Mouse (Mus musculus): ENCODE data around the gene Nfib.
A peak's percentile ranks its signal among the peaks of the same experiment; 100 is the strongest.

The Nfib gene

GRCm38 (mm10) chr4:82540466-82540990 is 165.0 kb downstream of the Nfib start:
- no peak for DNase-seq (ENCODE audit: low spot score)

- no peak for DNase-seq (ENCODE audit: low spot score)
These were observed 165.5 kb downstream of the Nfib start for GRCm38 (mm10) chr4:82540048-82540410.

- no peak for DNase-seq (ENCODE audit: low spot score)
These were observed 166.0 kb downstream of the Nfib start for GRCm38 (mm10) chr4:82539406-82540047.

GRCm38 (mm10) chr4:82538815-82539214 is 166.7 kb downstream of the Nfib start:
- DNase-seq (ENCODE audit: low spot score), result no peak

- DNase-seq (ENCODE audit: low spot score), result peak; percentile 40
These were observed 167.3 kb downstream of the Nfib start for GRCm38 (mm10) chr4:82538069-82538811.

GRCm38 (mm10) chr4:82537279-82537967 is 168.1 kb downstream of the Nfib start:
- peak; percentile 28 for DNase-seq (ENCODE audit: low spot score)

GRCm38 (mm10) chr4:82536435-82537278 is 168.9 kb downstream of the Nfib start:
- DNase-seq (ENCODE audit: low spot score), result no peak

GRCm38 (mm10) chr4:82535606-82536434 is 169.7 kb downstream of the Nfib start:
- DNase-seq (ENCODE audit: low spot score), result no peak

- no peak for DNase-seq (ENCODE audit: low spot score)
These were observed 172.3 kb downstream of the Nfib start for GRCm38 (mm10) chr4:82533231-82533630.

GRCm38 (mm10) chr4:82532443-82533191 is 172.9 kb downstream of the Nfib start:
- no peak for DNase-seq (ENCODE audit: low spot score)

GRCm38 (mm10) chr4:82531977-82532376 is 173.6 kb downstream of the Nfib start:
- DNase-seq (ENCODE audit: low spot score), result no peak

- DNase-seq (ENCODE audit: low spot score), result peak; percentile 51
These were observed 174.6 kb downstream of the Nfib start for GRCm38 (mm10) chr4:82530875-82531353.

GRCm38 (mm10) chr4:82528978-82529377 is 176.6 kb downstream of the Nfib start:
- DNase-seq (ENCODE audit: low spot score), result no peak

- no peak for DNase-seq (ENCODE audit: low spot score)
These were observed 185.6 kb downstream of the Nfib start for GRCm38 (mm10) chr4:82519935-82520334.

GRCm38 (mm10) chr4:82518132-82518531 is 187.4 kb downstream of the Nfib start:
- DNase-seq (ENCODE audit: low spot score), result no peak

GRCm38 (mm10) chr4:82517311-82517710 is 188.2 kb downstream of the Nfib start:
- no peak for DNase-seq (ENCODE audit: low spot score)

- DNase-seq (ENCODE audit: low spot score), result no peak
These were observed 189.2 kb downstream of the Nfib start for GRCm38 (mm10) chr4:82516211-82516795.

- DNase-seq (ENCODE audit: low spot score), result no peak
These were observed 190.6 kb downstream of the Nfib start for GRCm38 (mm10) chr4:82514921-82515320.

- no peak for DNase-seq (ENCODE audit: low spot score)
These were observed 191.2 kb downstream of the Nfib start for GRCm38 (mm10) chr4:82514373-82514772.

GRCm38 (mm10) chr4:82513426-82513750 is 192.2 kb downstream of the Nfib start:
- DNase-seq (ENCODE audit: low spot score), result no peak

Measured in lung, postnatal 25 days (tissue).